Mouse (Mus musculus) adrenal gland, postnatal 36 days (tissue): ENCODE measurements around the gene Sfr1. TPM values are rescaled to one million over a fixed set of nuclear protein-coding genes. Genes with fewer than 3 reads are reported as not detected.
A peak's percentile ranks its signal among the peaks of the same experiment; 100 is the strongest.

Experiments
- DNase-seq, 2 experiments: peaks; one replicate each; pipeline ENCODE4 v3.0.0; 2021; ENCODE audit warnings: mixed read lengths in 1 of 2
- long read RNA-seq, 2 experiments: library from polyadenylated mRNA; stranded (forward); transcript quantifications; one replicate each; pipeline ENCODE4 v2.0.0; 2021; ENCODE audit warnings: borderline sequencing depth in 2 of 2
- total RNA-seq, 2 experiments: library from RNA; stranded (reverse); gene quantifications; 2 replicates each; pipeline ENCODE4 v1.2.3; 2021

Sfr1 gene
- 100 to 1,000 TPM in 1 of 2 experiments, 10 to 100 TPM in 1; 97.7 to 101 TPM for total RNA-seq
- long read RNA-seq, experiment 1, transcript Sfr1-201 (4 exons, 1,657 nt), result major isoform, 37 of 103 reads
- long read RNA-seq, experiment 1, partial matches to known transcripts, result 14 of 103 reads
- long read RNA-seq, experiment 1, other reads (novel, unspliced or antisense), result 52 of 103 reads
- long read RNA-seq, experiment 2, transcript Sfr1-201 (4 exons, 1,657 nt), result major isoform, 21 of 42 reads
- long read RNA-seq, experiment 2, partial matches to known transcripts, result 1 of 42 reads
- long read RNA-seq, experiment 2, other reads (novel, unspliced or antisense), result 20 of 42 reads

- peak; percentile 100 for DNase-seq
Observed at GRCm38 (mm10) chr19:47731071-47731881, at the start of gene Sfr1. Gene Sfr1 (plus strand): TSS chr19:47731682.

- DNase-seq, result peak in 1 of 2 experiments; percentile 27
Observed at GRCm38 (mm10) chr19:47689592-47689991, 41.9 kb upstream of the Sfr1 start.

- DNase-seq, result no peak
Observed at GRCm38 (mm10) chr19:47691994-47692393, 39.5 kb upstream of the Sfr1 start, which contains the start of gene Col17a1. Gene Col17a1 (minus strand): TSS chr19:47692094.

GRCm38 (mm10) chr19:47695725-47696124 is 35.8 kb upstream of the Sfr1 start:
- no peak for DNase-seq

- no peak for DNase-seq
Observed at GRCm38 (mm10) chr19:47696411-47696810, 35.1 kb upstream of the Sfr1 start.

DNA sequence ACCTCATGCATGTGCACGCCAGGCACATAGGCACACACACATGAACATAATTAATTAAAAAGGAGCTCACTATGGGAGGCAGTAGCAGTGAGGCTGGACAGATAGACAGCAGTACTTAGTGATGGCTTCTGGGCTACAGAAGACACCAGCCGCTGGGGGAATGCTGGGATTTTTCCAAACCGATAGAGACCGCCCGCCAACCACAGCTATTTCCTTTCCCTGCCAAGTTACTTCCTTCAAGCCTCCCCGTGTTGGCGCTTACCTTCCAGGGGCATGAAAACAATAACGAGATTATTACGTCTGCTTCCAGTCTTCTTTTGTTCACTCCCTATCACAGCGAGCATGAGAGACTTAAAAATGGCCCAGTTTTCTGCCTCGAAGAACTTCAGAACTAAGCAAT is 34.4 kb upstream of the Sfr1 start:
- DNase-seq, result no peak

- no peak for DNase-seq
Observed at GRCm38 (mm10) chr19:47698266-47698665, 33.2 kb upstream of the Sfr1 start.

GRCm38 (mm10) chr19:47699743-47700142 is 31.7 kb upstream of the Sfr1 start:
- DNase-seq, result peak; percentile 57 to 65

GRCm38 (mm10) chr19:47700509-47700908 is 31.0 kb upstream of the Sfr1 start:
- no peak for DNase-seq

- DNase-seq, result no peak
Observed at GRCm38 (mm10) chr19:47705080-47705771, 26.3 kb upstream of the Sfr1 start.

- no peak for DNase-seq
Observed at GRCm38 (mm10) chr19:47705772-47706309, 25.6 kb upstream of the Sfr1 start.

GRCm38 (mm10) chr19:47710376-47710775 is 21.1 kb upstream of the Sfr1 start:
- DNase-seq, result peak; percentile 6 to 28

DNA sequence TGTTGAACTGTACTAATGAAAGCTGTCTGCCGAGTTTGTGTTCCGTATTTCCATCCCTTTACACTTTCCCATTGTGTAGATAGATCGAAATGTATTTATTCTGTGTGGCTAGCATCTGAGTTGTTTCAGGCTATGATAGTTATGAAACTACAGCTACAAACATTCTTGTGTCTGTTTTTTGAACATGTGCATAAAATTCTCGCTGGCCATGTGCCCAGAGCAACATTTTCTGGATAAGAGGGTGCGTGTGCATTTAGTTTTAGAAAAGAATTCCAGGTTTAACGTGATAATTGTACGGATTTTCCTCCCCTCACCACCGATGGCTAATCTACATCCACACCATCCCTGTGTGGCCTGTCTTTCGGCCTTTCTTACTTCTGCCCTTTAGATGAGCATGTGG is 18.0 kb upstream of the Sfr1 start:
- DNase-seq, result no peak

- DNase-seq, result no peak
Observed at GRCm38 (mm10) chr19:47716144-47716543, 15.3 kb upstream of the Sfr1 start.

DNA sequence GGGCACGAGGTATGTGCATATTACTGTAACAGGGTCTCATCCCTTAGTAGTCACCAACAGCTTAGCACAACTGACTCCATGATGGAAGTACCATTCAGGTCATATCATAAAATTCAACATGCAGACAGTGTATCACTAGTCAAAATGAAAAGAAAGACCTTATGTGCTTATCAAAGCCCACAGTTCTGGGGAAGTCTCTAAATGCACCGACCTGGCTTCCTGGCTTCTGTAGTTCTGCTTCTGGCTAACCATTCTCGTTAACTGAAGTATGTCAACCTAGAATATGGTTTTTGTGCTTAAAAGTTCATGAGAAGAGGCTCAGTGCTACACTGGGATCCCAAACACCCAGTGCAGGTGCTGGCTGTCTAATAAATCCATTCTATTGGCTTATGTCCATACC is 12.3 kb upstream of the Sfr1 start:
- DNase-seq, result no peak

GRCm38 (mm10) chr19:47722471-47722870 is 9.0 kb upstream of the Sfr1 start:
- DNase-seq, result peak in 1 of 2 experiments; percentile 23

DNA sequence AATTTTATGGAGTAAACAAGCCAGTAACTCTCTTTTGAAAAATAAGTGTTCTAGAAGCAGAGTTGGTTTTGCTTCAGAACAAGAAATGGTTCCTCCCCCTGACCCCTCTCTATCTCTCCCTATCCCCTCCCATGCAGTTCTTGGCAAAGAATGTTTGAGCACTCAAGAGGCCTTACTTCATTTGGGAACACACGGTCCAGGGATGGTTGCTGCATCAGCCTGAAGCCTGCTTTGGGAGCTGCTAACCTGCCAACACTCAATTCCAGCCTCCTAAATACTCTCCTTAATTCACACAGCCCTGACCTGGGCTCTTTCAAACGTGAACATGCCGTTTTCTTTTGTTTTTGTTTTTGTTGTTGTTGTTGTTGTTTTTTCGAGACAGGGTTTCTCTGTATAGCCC is 6.6 kb upstream of the Sfr1 start:
- no peak for DNase-seq

GRCm38 (mm10) chr19:47725643-47726140 is 5.8 kb upstream of the Sfr1 start:
- DNase-seq, result no peak

GRCm38 (mm10) chr19:47730691-47731070 is 801 bp upstream of the Sfr1 start:
- DNase-seq, result peak; percentile 72 to 75

DNA sequence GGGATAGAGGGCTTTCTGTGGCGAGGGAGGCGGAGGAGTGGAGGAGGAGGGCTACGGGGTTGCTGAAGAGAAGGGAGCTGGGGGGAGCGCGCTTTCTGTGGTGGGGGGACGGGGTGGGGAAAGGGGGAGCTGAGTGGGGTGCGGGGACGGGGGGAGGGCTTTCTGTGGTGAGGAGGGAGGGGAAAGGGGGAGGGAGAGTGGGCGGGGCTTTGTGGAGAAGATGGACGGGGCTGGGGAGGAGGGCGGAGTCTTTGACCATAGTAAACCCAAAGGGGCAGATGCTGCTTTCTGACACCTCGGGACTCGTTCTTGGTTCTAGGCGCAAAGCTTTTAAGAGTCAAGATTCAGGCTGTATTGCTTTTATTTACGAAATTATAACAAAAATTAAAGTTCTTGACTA is 449 bp downstream of the Sfr1 start:
- DNase-seq, result peak; percentile 72 to 87

DNA sequence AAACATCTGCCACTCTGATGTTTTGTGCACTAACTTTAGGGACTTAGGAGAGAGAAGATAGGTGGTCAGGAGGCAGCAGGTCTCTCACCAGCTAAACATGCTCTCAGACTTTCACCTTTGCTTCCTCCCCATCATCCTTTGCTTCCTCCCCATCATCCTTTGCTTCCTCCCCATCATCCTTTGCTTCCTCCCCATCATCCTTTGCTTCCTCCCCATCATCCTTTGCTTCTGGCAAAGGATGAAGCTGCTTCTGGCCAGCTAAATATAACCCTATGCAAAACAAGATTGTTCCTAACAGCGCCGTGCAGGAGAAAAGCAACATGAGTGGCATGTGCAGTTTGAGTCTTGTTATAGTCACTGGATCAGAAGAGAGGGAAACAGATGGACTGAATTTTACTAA is 15.6 kb downstream of the Sfr1 start:
- no peak for DNase-seq

DNA sequence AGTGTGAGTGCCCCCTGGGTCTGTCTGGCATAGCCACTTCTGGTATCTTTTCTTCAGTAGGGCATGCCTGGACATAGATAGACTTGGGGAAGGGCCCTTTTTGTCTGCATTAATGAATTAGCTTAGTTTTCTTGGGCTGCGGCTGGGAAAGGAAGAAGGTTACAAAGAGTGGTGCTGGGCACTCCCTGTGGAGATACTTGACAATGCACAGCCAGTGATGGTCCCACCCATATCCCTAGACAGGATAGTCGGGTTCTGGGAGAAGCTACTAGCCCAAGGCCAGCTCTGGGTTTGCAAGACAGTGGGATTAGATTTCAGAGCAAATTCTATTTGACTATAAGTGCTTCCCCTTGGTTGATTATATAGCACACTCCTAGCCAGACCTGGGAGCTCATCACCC is 17.5 kb downstream of the Sfr1 start:
- no peak for DNase-seq
